Mouse (Mus musculus): ENCODE measurements at regions not wholly inside any gene's neighbourhood (a gene's known extent, or its start where the extent isn't known, plus 50 kb on each side); places are given as distances from the start of the nearest gene placed in this dataset.

GRCm38 (mm10) chr13:57236917-57237316, 341.1 kb upstream of the Trpc7 start:
- Histone ChIP-seq H3K4me2 (ENCODE audit: low read depth, low read length) (no peak overlapping the region), H3K27ac (ENCODE audit: low read length) (no peak overlapping the region), H3K9me3 (replicated peaks; ENCODE audit: control insufficient read depth, low read length) (no peaks in the 10 kb centered on the region; the same call in 1 of the 2 replicates), H3K27me3 (ENCODE audit: control insufficient read depth, insufficient read depth, low read length) (no peaks in the 10 kb centered on the region), H3K9ac (ENCODE audit: low read length) (no peak overlapping the region), H3K4me1 (ENCODE audit: control insufficient read depth, insufficient read depth, low read length) (no peaks in the 10 kb centered on the region), H3K4me3 (ENCODE audit: low read length) (no peak overlapping the region), H3K36me3 (ENCODE audit: control insufficient read depth, insufficient read depth) (no peaks in the 10 kb centered on the region)
- WGBS, result 58% methylated on average over 4 of the region's 4 CpGs
- ATAC-seq (replicated peaks; ENCODE audit: extremely low read depth, insufficient read depth, low FRiP score), result no peak

DNA sequence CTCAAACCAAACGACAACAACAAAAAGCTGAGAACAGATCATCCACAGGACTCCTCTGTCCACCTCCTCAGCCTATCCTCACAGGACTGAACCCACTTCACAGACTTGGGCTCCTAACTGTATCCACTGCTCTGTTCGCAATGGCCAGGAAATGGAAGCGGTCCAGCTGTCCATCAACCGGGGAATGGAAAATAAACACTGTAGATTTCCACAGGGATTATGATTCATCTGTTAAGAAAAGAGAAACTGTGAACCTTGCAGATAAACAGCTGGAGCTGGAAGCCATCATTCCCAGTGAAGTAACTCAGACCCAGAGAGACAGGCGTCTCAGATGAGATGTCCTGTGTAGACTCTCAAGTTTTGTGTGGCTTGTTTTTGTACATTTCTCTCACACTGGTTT, 340.4 kb upstream of the Trpc7 start:
- H3K27ac ChIP-seq (ENCODE audit: low read length), result no peak overlapping the region
- H3K9me3 ChIP-seq (replicated peaks; ENCODE audit: control insufficient read depth, low read length), result no peaks in the 10 kb centered on the region; the same call in 1 of the 2 replicates
- no peak overlapping the region for H3K4me2 ChIP-seq (ENCODE audit: low read depth, low read length)
- 63% methylated on average over 5 of the region's 5 CpGs for WGBS
- no peak overlapping the region for H3K4me3 ChIP-seq (ENCODE audit: low read length)
- H3K4me1 ChIP-seq (ENCODE audit: control insufficient read depth, insufficient read depth, low read length), result no peaks in the 10 kb centered on the region
- no peak overlapping the region for H3K9ac ChIP-seq (ENCODE audit: low read length)
- H3K27me3 ChIP-seq (ENCODE audit: control insufficient read depth, insufficient read depth, low read length), result no peaks in the 10 kb centered on the region
- H3K36me3 ChIP-seq (ENCODE audit: control insufficient read depth, insufficient read depth), result no peaks in the 10 kb centered on the region
- no peak for ATAC-seq (replicated peaks; ENCODE audit: extremely low read depth, insufficient read depth, low FRiP score)

DNA sequence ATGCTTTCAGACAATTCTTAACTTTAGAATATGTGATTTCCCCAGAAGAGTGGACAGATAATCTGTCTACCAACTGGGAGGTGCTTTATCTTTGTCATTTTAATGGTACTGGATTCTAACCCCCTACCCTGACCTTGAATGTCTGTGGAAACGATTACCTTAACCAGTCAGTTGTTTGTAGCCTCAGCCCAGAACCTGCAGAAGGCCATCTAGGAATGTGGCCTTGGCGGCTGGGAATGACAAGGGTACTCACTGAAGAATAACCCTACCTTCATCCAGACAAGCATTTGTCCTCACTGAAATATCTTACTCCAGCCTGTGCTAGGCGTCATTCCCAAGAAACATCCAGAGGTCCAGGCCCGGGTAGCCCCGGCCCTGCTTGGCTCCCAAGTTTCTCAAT, 337.1 kb upstream of the Trpc7 start:
- Histone ChIP-seq H3K4me3 (ENCODE audit: low read length) (no peak overlapping the region), H3K27me3 (ENCODE audit: control insufficient read depth, insufficient read depth, low read length) (no peaks in the 10 kb centered on the region), H3K4me2 (ENCODE audit: low read depth, low read length) (no peak overlapping the region), H3K9ac (ENCODE audit: low read length) (no peak overlapping the region), H3K36me3 (ENCODE audit: control insufficient read depth, insufficient read depth) (no peaks in the 10 kb centered on the region), H3K9me3 (replicated peaks; ENCODE audit: control insufficient read depth, low read length) (no peaks in the 10 kb centered on the region), H3K4me1 (ENCODE audit: control insufficient read depth, insufficient read depth, low read length) (no peaks in the 10 kb centered on the region), H3K27ac (ENCODE audit: low read length) (no peak overlapping the region)
- WGBS, result 83% methylated on average over 5 of the region's 5 CpGs
- ATAC-seq (replicated peaks; ENCODE audit: extremely low read depth, insufficient read depth, low FRiP score), result no peak

- Histone ChIP-seq H3K9me3 (replicated peaks; ENCODE audit: control insufficient read depth, low read length) (no peaks in the 10 kb centered on the region), H3K4me3 (ENCODE audit: low read length) (no peak overlapping the region), H3K36me3 (ENCODE audit: control insufficient read depth, insufficient read depth) (no peaks in the 10 kb centered on the region), H3K27me3 (ENCODE audit: control insufficient read depth, insufficient read depth, low read length) (no peaks in the 10 kb centered on the region), H3K4me2 (ENCODE audit: low read depth, low read length) (no peak overlapping the region), H3K9ac (ENCODE audit: low read length) (no peak overlapping the region), H3K4me1 (ENCODE audit: control insufficient read depth, insufficient read depth, low read length) (no peaks in the 10 kb centered on the region), H3K27ac (ENCODE audit: low read length) (no peak overlapping the region)
- no peak for ATAC-seq (replicated peaks; ENCODE audit: extremely low read depth, insufficient read depth, low FRiP score)
- WGBS, result 43% methylated on average over 3 of the region's 3 CpGs
Observed at GRCm38 (mm10) chr13:57231666-57232065, 335.9 kb upstream of the Trpc7 start.

GRCm38 (mm10) chr13:57230253-57230652, 334.5 kb upstream of the Trpc7 start:
- no peak overlapping the region for H3K27ac ChIP-seq (ENCODE audit: low read length)
- no peak for ATAC-seq (replicated peaks; ENCODE audit: extremely low read depth, insufficient read depth, low FRiP score)
- no peaks in the 10 kb centered on the region for H3K36me3 ChIP-seq (ENCODE audit: control insufficient read depth, insufficient read depth)
- H3K27me3 ChIP-seq (ENCODE audit: control insufficient read depth, insufficient read depth, low read length), result no peaks in the 10 kb centered on the region
- no peak overlapping the region for H3K4me3 ChIP-seq (ENCODE audit: low read length)
- H3K4me2 ChIP-seq (ENCODE audit: low read depth, low read length), result no peak overlapping the region
- WGBS, result 63% methylated on average over 4 of the region's 4 CpGs
- H3K4me1 ChIP-seq (ENCODE audit: control insufficient read depth, insufficient read depth, low read length), result no peaks in the 10 kb centered on the region
- H3K9me3 ChIP-seq (replicated peaks; ENCODE audit: control insufficient read depth, low read length), result no peaks in the 10 kb centered on the region
- no peak overlapping the region for H3K9ac ChIP-seq (ENCODE audit: low read length)

- ATAC-seq (replicated peaks; ENCODE audit: extremely low read depth, insufficient read depth, low FRiP score), result no peak
- Histone ChIP-seq H3K27ac (ENCODE audit: low read length) (no peak overlapping the region), H3K4me2 (ENCODE audit: low read depth, low read length) (no peak overlapping the region), H3K4me1 (ENCODE audit: control insufficient read depth, insufficient read depth, low read length) (no peaks in the 10 kb centered on the region), H3K9ac (ENCODE audit: low read length) (no peak overlapping the region), H3K36me3 (ENCODE audit: control insufficient read depth, insufficient read depth) (no peaks in the 10 kb centered on the region), H3K27me3 (ENCODE audit: control insufficient read depth, insufficient read depth, low read length) (no peaks in the 10 kb centered on the region), H3K9me3 (replicated peaks; ENCODE audit: control insufficient read depth, low read length) (no peaks in the 10 kb centered on the region), H3K4me3 (ENCODE audit: low read length) (no peak overlapping the region)
- WGBS, result 51% methylated on average over 8 of the region's 8 CpGs
Observed at GRCm38 (mm10) chr13:57221092-57221491, 325.3 kb upstream of the Trpc7 start.

GRCm38 (mm10) chr13:57216161-57216560, 320.4 kb upstream of the Trpc7 start:
- Histone ChIP-seq H3K4me3 (ENCODE audit: low read length) (no peak overlapping the region), H3K4me2 (ENCODE audit: low read depth, low read length) (no peak overlapping the region), H3K4me1 (ENCODE audit: control insufficient read depth, insufficient read depth, low read length) (no peaks in the 10 kb centered on the region), H3K27me3 (ENCODE audit: control insufficient read depth, insufficient read depth, low read length) (no peaks in the 10 kb centered on the region), H3K9me3 (replicated peaks; ENCODE audit: control insufficient read depth, low read length) (no peaks in the 10 kb centered on the region), H3K27ac (ENCODE audit: low read length) (no peak overlapping the region), H3K36me3 (ENCODE audit: control insufficient read depth, insufficient read depth) (no peaks in the 10 kb centered on the region), H3K9ac (ENCODE audit: low read length) (no peak overlapping the region)
- ATAC-seq (replicated peaks; ENCODE audit: extremely low read depth, insufficient read depth, low FRiP score), result no peak
- WGBS, result 29% methylated on average over 7 of the region's 7 CpGs

DNA sequence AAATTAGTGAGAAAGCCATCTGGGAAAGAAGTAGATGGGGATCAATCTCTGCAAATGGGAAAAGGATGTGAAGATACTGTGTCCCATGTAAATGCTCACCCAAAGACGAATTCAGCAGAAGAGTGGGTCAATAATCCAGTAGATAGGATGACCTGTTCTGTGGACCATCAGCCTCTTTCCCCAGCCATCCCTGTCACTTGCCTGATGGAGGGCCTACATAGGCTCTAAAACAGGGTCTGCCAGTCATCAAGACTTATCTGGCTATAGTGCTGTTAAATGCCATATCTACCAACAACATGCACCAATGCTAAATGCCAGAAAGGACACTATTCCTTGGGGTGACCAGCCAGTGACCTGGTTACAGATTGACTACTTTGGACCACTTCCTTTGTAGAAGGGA, 316.5 kb upstream of the Trpc7 start:
- 53% methylated on average over 1 of the region's 1 CpGs for WGBS
- Histone ChIP-seq H3K9me3 (replicated peaks; ENCODE audit: control insufficient read depth, low read length) (no peaks in the 10 kb centered on the region), H3K27ac (ENCODE audit: low read length) (no peak overlapping the region), H3K9ac (ENCODE audit: low read length) (no peak overlapping the region), H3K27me3 (ENCODE audit: control insufficient read depth, insufficient read depth, low read length) (no peaks in the 10 kb centered on the region), H3K36me3 (ENCODE audit: control insufficient read depth, insufficient read depth) (no peaks in the 10 kb centered on the region), H3K4me3 (ENCODE audit: low read length) (no peak overlapping the region), H3K4me1 (ENCODE audit: control insufficient read depth, insufficient read depth, low read length) (no peaks in the 10 kb centered on the region), H3K4me2 (ENCODE audit: low read depth, low read length) (no peak overlapping the region)
- ATAC-seq (replicated peaks; ENCODE audit: extremely low read depth, insufficient read depth, low FRiP score), result no peak

DNA sequence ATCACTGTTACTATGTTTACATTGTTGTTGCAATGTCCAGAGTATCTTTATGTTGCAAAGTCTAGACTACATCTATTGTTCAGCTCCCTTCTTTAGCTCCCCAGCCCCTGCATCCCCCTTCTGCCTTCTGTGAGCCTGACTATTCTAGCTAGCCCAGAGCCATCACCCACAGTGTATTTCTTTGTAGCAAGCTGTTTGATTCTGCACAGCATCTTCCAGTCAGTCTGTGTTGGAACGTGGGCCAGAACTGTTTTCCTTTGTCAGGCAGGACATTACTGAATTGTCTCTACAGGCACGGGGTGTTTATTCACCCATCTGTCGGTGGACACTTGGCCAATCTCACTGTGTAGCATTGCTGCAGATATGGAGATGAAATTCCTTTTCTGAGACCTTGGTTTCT, 295.4 kb upstream of the Trpc7 start:
- no peak overlapping the region for H3K9ac ChIP-seq (ENCODE audit: low read length)
- H3K9me3 ChIP-seq (replicated peaks; ENCODE audit: control insufficient read depth, low read length), result no peaks in the 10 kb centered on the region
- no peaks in the 10 kb centered on the region for H3K27me3 ChIP-seq (ENCODE audit: control insufficient read depth, insufficient read depth, low read length)
- H3K27ac ChIP-seq (ENCODE audit: low read length), result no peak overlapping the region
- WGBS, result 58% methylated on average over 3 of the region's 3 CpGs
- no peak for ATAC-seq (replicated peaks; ENCODE audit: extremely low read depth, insufficient read depth, low FRiP score)
- no peaks in the 10 kb centered on the region for H3K36me3 ChIP-seq (ENCODE audit: control insufficient read depth, insufficient read depth)
- no peak overlapping the region for H3K4me2 ChIP-seq (ENCODE audit: low read depth, low read length)
- no peak overlapping the region for H3K4me3 ChIP-seq (ENCODE audit: low read length)
- no peaks in the 10 kb centered on the region for H3K4me1 ChIP-seq (ENCODE audit: control insufficient read depth, insufficient read depth, low read length)

- Histone ChIP-seq H3K4me3 (ENCODE audit: low read length) (no peak overlapping the region), H3K9me3 (replicated peaks; ENCODE audit: control insufficient read depth, low read length) (no peaks in the 10 kb centered on the region), H3K9ac (ENCODE audit: low read length) (no peak overlapping the region), H3K4me2 (ENCODE audit: low read depth, low read length) (no peak overlapping the region), H3K4me1 (ENCODE audit: control insufficient read depth, insufficient read depth, low read length) (no peaks in the 10 kb centered on the region), H3K27ac (ENCODE audit: low read length) (no peak overlapping the region), H3K27me3 (ENCODE audit: control insufficient read depth, insufficient read depth, low read length) (no peaks in the 10 kb centered on the region), H3K36me3 (ENCODE audit: control insufficient read depth, insufficient read depth) (no peaks in the 10 kb centered on the region)
- WGBS, result 55% methylated on average over 3 of the region's 3 CpGs
- no peak for ATAC-seq (replicated peaks; ENCODE audit: extremely low read depth, insufficient read depth, low FRiP score)
Observed at GRCm38 (mm10) chr13:57189246-57189645, 293.5 kb upstream of the Trpc7 start.
